Mouse (Mus musculus): Measurements from ENCODE around the gene Mib2. TPM values are rescaled to one million over a fixed set of nuclear protein-coding genes. Genes with fewer than 3 reads are reported as not detected.
A peak's percentile ranks its signal among the peaks of the same experiment; 100 is the strongest.

Mib2 gene
- polyA plus RNA-seq, 2 experiments, result 1.8 to 4.8 TPM

GRCm38 (mm10) chr4:155704721-155705591, 36.0 kb upstream of the Mib2 start, which contains the start of gene Ssu72:
TSS of gene Ssu72 (plus strand) at chr4:155704800.
- Histone ChIP-seq H3K4me3 (ENCODE audit: insufficient read depth in 1 of 2, low read depth in 2 of 2, low read length in 2 of 2) (peak within 1 kb of the TSS; percentile 78 to 80), H3K4me2 (ENCODE audit: low read depth) (peak within 1 kb of the TSS; percentile 93), H3K4me1 (replicated peaks; ENCODE audit: control insufficient read depth in 2 of 2, insufficient read depth in 2 of 2, low read length in 1 of 2) (peaks cover 5 to 10% of the 10 kb centered on the region in 2 experiments), H3K36me3 (replicated peaks; ENCODE audit: control insufficient read depth, insufficient read depth, low read depth) (no peaks in the 10 kb centered on the region), H3K27me3 (ENCODE audit: control insufficient read depth, insufficient read depth, low read length) (no peaks in the 10 kb centered on the region), H3K9me3 (ENCODE audit: control insufficient read depth, low read length) (no peaks in the 10 kb centered on the region), H3K27ac (peak within 1 kb of the TSS; percentile 87), H3K9ac (replicated peaks) (peak within 1 kb of the TSS; percentile 84)
- WGBS (ENCODE audit: insufficient replicate concordance), result under 1% methylated on average over 83 of the region's 83 CpGs
- TF ChIP-seq EP300 (IDR thresholded peaks at IDR 0.05; ENCODE audit: low read depth) (no peak), CTCF (IDR thresholded peaks at IDR 0.05; ENCODE audit: low read depth) (0 out of 2 replicates have a peak, but pooled peaks have one; percentile 9)
- DNase-seq (ENCODE audit: low read depth in 3 of 3, low spot score in 3 of 3) (peak; percentile 87 to 89 (median 87)), ATAC-seq (ENCODE audit: insufficient read depth) (peak; percentile 94)

- no peaks in the 10 kb centered on the region for H3K9me3 ChIP-seq (ENCODE audit: control insufficient read depth, low read length)
- no peak overlapping the region for H3K4me3 ChIP-seq (ENCODE audit: insufficient read depth in 1 of 2, low read depth in 2 of 2, low read length in 2 of 2)
- DNase-seq (ENCODE audit: low read depth in 3 of 3, low spot score in 3 of 3), result no peak
- WGBS (ENCODE audit: insufficient replicate concordance), result 81% methylated on average over 4 of the region's 4 CpGs
- peaks cover 5 to 10% of the 10 kb centered on the region in 2 experiments for H3K4me1 ChIP-seq (replicated peaks; ENCODE audit: control insufficient read depth in 2 of 2, insufficient read depth in 2 of 2, low read length in 1 of 2)
- TF ChIP-seq EP300 (IDR thresholded peaks at IDR 0.05; ENCODE audit: low read depth), result no peak
- TF ChIP-seq CTCF (IDR thresholded peaks at IDR 0.05; ENCODE audit: low read depth), result no peak
- no peaks in the 10 kb centered on the region for H3K36me3 ChIP-seq (replicated peaks; ENCODE audit: control insufficient read depth, insufficient read depth, low read depth)
- peak overlapping the region; percentile 93 for H3K4me2 ChIP-seq (ENCODE audit: low read depth)
- no peaks in the 10 kb centered on the region; the same call in 1 of the 2 replicates for H3K27me3 ChIP-seq (ENCODE audit: control insufficient read depth, insufficient read depth, low read length)
- ATAC-seq (ENCODE audit: insufficient read depth), result no peak
- H3K9ac ChIP-seq (replicated peaks), result no peak overlapping the region
- H3K27ac ChIP-seq, result no peak overlapping the region
Measured at GRCm38 (mm10) chr4:155703425-155703929, 34.5 kb upstream of the Mib2 start.

- Histone ChIP-seq H3K9ac (replicated peaks) (no peak overlapping the region), H3K27ac (no peak overlapping the region), H3K4me3 (ENCODE audit: insufficient read depth in 1 of 2, low read depth in 2 of 2, low read length in 2 of 2) (no peak overlapping the region), H3K36me3 (replicated peaks; ENCODE audit: control insufficient read depth, insufficient read depth, low read depth) (no peaks in the 10 kb centered on the region), H3K9me3 (ENCODE audit: control insufficient read depth, low read length) (no peaks in the 10 kb centered on the region), H3K4me1 (replicated peaks; ENCODE audit: control insufficient read depth in 2 of 2, insufficient read depth in 2 of 2, low read length in 1 of 2) (peaks cover 0 to 5% of the 10 kb centered on the region in 2 experiments; a peak in 2 of 4 replicates), H3K27me3 (ENCODE audit: control insufficient read depth, insufficient read depth, low read length) (peaks cover 7% of the 10 kb centered on the region), H3K4me2 (ENCODE audit: low read depth) (no peak overlapping the region)
- DNase-seq (ENCODE audit: low read depth in 3 of 3, low spot score in 3 of 3) (no peak), ATAC-seq (ENCODE audit: insufficient read depth) (no peak)
- TF ChIP-seq EP300 (IDR thresholded peaks at IDR 0.05; ENCODE audit: low read depth) (no peak), CTCF (IDR thresholded peaks at IDR 0.05; ENCODE audit: low read depth) (peak; percentile 65)
Measured at GRCm38 (mm10) chr4:155700425-155700824, 31.4 kb upstream of the Mib2 start.

GRCm38 (mm10) chr4:155696261-155697255, 27.6 kb upstream of the Mib2 start:
- Histone ChIP-seq H3K36me3 (replicated peaks; ENCODE audit: control insufficient read depth, insufficient read depth, low read depth) (no peaks in the 10 kb centered on the region), H3K4me3 (ENCODE audit: insufficient read depth in 1 of 2, low read depth in 2 of 2, low read length in 2 of 2) (no peak overlapping the region), H3K27ac (no peak overlapping the region), H3K27me3 (ENCODE audit: control insufficient read depth, insufficient read depth, low read length) (peaks cover 30% of the 10 kb centered on the region), H3K4me1 (replicated peaks; ENCODE audit: control insufficient read depth in 2 of 2, insufficient read depth in 2 of 2, low read length in 1 of 2) (no peaks in the 10 kb centered on the region; a peak in 1 of 4 replicates), H3K9me3 (ENCODE audit: control insufficient read depth, low read length) (no peaks in the 10 kb centered on the region), H3K9ac (replicated peaks) (no peak overlapping the region), H3K4me2 (ENCODE audit: low read depth) (no peak overlapping the region)
- ATAC-seq (ENCODE audit: insufficient read depth) (no peak), DNase-seq (ENCODE audit: low read depth in 3 of 3, low spot score in 3 of 3) (no peak)
- 52% methylated on average over 16 of the region's 16 CpGs for WGBS (ENCODE audit: insufficient replicate concordance)
- TF ChIP-seq EP300 (IDR thresholded peaks at IDR 0.05; ENCODE audit: low read depth), result no peak
- TF ChIP-seq CTCF (IDR thresholded peaks at IDR 0.05; ENCODE audit: low read depth), result no peak

Data from liver, embryonic 14.5 days (tissue).